10 mouse cellular contexts compared by ENCODE assay signal in genomic region chr11:7140449-7140848, GRCm38 (mm10). TPM values are rescaled to one million over a fixed set of nuclear protein-coding genes. Genes with fewer than 3 reads are reported as not detected.
DNase-seq lines count a peak whose midpoint lies in the region; ATAC-seq lines count a peak whose summit lies in the region.
"Had no signal": no experiment of that assay in that cellular context is flagged by ENCODE, and none has a peak within 500 bp of the region (broad histone marks: within the 10 kb centered on the region; RNA-seq: fewer than 3 reads in every experiment).

No protein-coding gene starts in this region.

- peak; percentile 63 for ATAC-seq in hindbrain, embryonic 11.5 days (ENCODE audit: low FRiP score)
- no peak for ATAC-seq in hindbrain, embryonic 13.5 days (ENCODE audit: low FRiP score)
- 0 out of 2 replicates have a peak, but pooled peaks have one; percentile 11 for ATAC-seq in forebrain, embryonic 13.5 days

- DNase-seq in hindbrain, embryonic 11.5 days (ENCODE audit: low spot score) = peak; percentile 63
- DNase-seq in A20 (ENCODE audit: low read depth, low spot score) = peak; percentile 29
- peak; percentile 63 for DNase-seq in adrenal gland, postnatal 10 days
- peak; percentile 60 for DNase-seq in kidney, postnatal 14 days
- peak; percentile 79 for DNase-seq in retina, embryonic 14.5 days (ENCODE audit: low spot score)
- DNase-seq in yolk sac, embryonic 10.5 days (ENCODE audit: low spot score) = no peak

- WGBS in hindbrain, embryonic 11.5 days = 88% methylated on average over 3 of the region's 3 CpGs
- WGBS in hindbrain, embryonic 13.5 days = 98% methylated on average over 3 of the region's 3 CpGs
- WGBS in forebrain, embryonic 13.5 days = 92% methylated on average over 3 of the region's 3 CpGs

- no peak overlapping the region for H3K9ac ChIP-seq in hindbrain, embryonic 11.5 days (ENCODE audit: low read depth, low read length)
- no peak overlapping the region for H3K9ac ChIP-seq in hindbrain, embryonic 13.5 days
- H3K9ac ChIP-seq in forebrain, embryonic 13.5 days = no peak overlapping the region
- H3K9ac ChIP-seq: neural tube, embryonic 13.5 days had no signal

- no peaks in the 10 kb centered on the region for H3K36me3 ChIP-seq in hindbrain, embryonic 11.5 days (ENCODE audit: control insufficient read depth, insufficient read depth, low read length)
- peaks cover 32% of the 10 kb centered on the region for H3K36me3 ChIP-seq in hindbrain, embryonic 13.5 days
- no peaks in the 10 kb centered on the region for H3K36me3 ChIP-seq in forebrain, embryonic 13.5 days (ENCODE audit: poor library complexity, severe bottlenecking)

- no peak overlapping the region for H3K27ac ChIP-seq in hindbrain, embryonic 11.5 days (ENCODE audit: low read depth, low read length)
- H3K27ac ChIP-seq in hindbrain, embryonic 13.5 days = no peak overlapping the region
- no peak overlapping the region for H3K27ac ChIP-seq in forebrain, embryonic 13.5 days
- H3K27ac ChIP-seq: neural tube, embryonic 13.5 days had no signal

- H3K27me3 ChIP-seq in hindbrain, embryonic 11.5 days (ENCODE audit: control insufficient read depth, insufficient read depth, low read length) = no peaks in the 10 kb centered on the region
- no peaks in the 10 kb centered on the region for H3K27me3 ChIP-seq in hindbrain, embryonic 13.5 days
- H3K27me3 ChIP-seq in forebrain, embryonic 13.5 days = no peaks in the 10 kb centered on the region
- H3K27me3 ChIP-seq: neural tube, embryonic 13.5 days had no signal

- no peaks in the 10 kb centered on the region for H3K4me1 ChIP-seq in hindbrain, embryonic 11.5 days (replicated peaks; ENCODE audit: control insufficient read depth, insufficient read depth, low read length)
- H3K4me1 ChIP-seq in hindbrain, embryonic 13.5 days (replicated peaks) = no peaks in the 10 kb centered on the region; the same call in 1 of the 2 replicates
- no peaks in the 10 kb centered on the region for H3K4me1 ChIP-seq in forebrain, embryonic 13.5 days

- no peaks in the 10 kb centered on the region for H3K9me3 ChIP-seq in hindbrain, embryonic 11.5 days (ENCODE audit: control insufficient read depth, low read length)
- H3K9me3 ChIP-seq in hindbrain, embryonic 13.5 days = no peaks in the 10 kb centered on the region
- H3K9me3 ChIP-seq in forebrain, embryonic 13.5 days (replicated peaks) = no peaks in the 10 kb centered on the region
- H3K9me3 ChIP-seq: neural tube, embryonic 13.5 days had no signal

- no peak overlapping the region for H3K4me2 ChIP-seq in hindbrain, embryonic 11.5 days (replicated peaks; ENCODE audit: low read depth, low read length)
- H3K4me2 ChIP-seq in hindbrain, embryonic 13.5 days = no peak overlapping the region
- no peak overlapping the region for H3K4me2 ChIP-seq in forebrain, embryonic 13.5 days
- H3K4me2 ChIP-seq: neural tube, embryonic 13.5 days had no signal

- no peak overlapping the region for H3K4me3 ChIP-seq in hindbrain, embryonic 11.5 days (ENCODE audit: low read depth, low read length)
- H3K4me3 ChIP-seq in hindbrain, embryonic 13.5 days = no peak overlapping the region
- H3K4me3 ChIP-seq in forebrain, embryonic 13.5 days = no peak overlapping the region
- H3K4me3 ChIP-seq: neural tube, embryonic 13.5 days had no signal

RNA-seq across cellular contexts. Expression of gene Gm11985, which starts 47.9 kb away (rescaled TPM):
- polyA plus RNA-seq in hindbrain, embryonic 11.5 days (2014; fragmentation: Nextera tagmentation; extraction: Ambion mirVana) = not detected in 2 replicates
- polyA plus RNA-seq in hindbrain, embryonic 13.5 days (2015; fragmentation: Nextera tagmentation; extraction: Ambion mirVana) = not detected in 2 replicates
- total RNA-seq in adrenal gland, postnatal 10 days (2021) = not detected
- not detected in 2 replicates for polyA plus RNA-seq in forebrain, embryonic 13.5 days (2015; fragmentation: Nextera tagmentation; extraction: Ambion mirVana)
- polyA plus RNA-seq: large intestine, adult 2 months; neural tube, embryonic 13.5 days had no signal

RNA-seq across cellular contexts. Expression of gene Igfbp1, which starts 57.1 kb away (rescaled TPM):
- 0.14 and 0.67 TPM in 2 replicates for polyA plus RNA-seq in hindbrain, embryonic 11.5 days (2014; fragmentation: Nextera tagmentation; extraction: Ambion mirVana)
- polyA plus RNA-seq in hindbrain, embryonic 13.5 days (2015; fragmentation: Nextera tagmentation; extraction: Ambion mirVana) = 0.10 TPM in 1 of 2 replicates, not detected in the other
- total RNA-seq in adrenal gland, postnatal 10 days (2021) = 100 to 1,000 TPM; 133 to 360 TPM
- 0.18 and 0.30 TPM in 2 replicates for polyA plus RNA-seq in forebrain, embryonic 13.5 days (2015; fragmentation: Nextera tagmentation; extraction: Ambion mirVana)
